Mouse (Mus musculus) ES-Bruce4 (cell line): ENCODE data around the gene Prdx4.

Experiments used
- CTCF ChIP-seq: IDR thresholded peaks from one replicate; pipeline ENCODE4 v1.8.1; 2011; ENCODE audit warnings: low read depth, low read length
- POLR2A ChIP-seq: IDR thresholded peaks from one replicate; pipeline ENCODE4 v1.8.1; 2011; ENCODE audit warnings: low read length; ENCODE audit not compliant: insufficient read depth

DNA sequence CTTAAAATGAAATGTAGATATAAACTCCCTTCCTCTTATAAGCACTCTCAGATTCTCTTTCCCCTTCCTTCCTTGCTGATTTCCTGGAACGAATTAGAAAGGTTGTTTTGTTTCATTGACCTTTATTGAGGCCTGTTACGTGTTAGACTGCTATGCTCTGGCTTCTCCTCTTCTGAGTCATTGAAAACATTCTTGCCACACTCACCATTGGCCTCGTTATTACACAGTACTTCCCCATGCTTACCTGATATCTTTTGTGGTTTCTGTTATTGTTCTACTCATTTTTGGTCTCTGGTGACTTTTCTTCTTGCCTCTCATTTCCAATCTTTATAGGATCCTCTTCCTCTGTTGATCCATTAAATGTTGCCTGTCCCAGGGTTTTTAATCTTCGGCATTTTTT, 62.1 kb downstream of the Prdx4 start:
- no peak for TF ChIP-seq POLR2A
- TF ChIP-seq CTCF: no peak
